Mouse (Mus musculus): ENCODE results near the gene Fancc.
"Not testable (repeated sequence)": the region's sequence is repeated elsewhere in the genome, so short reads cannot be mapped to it uniquely, and the experiment has no call there.

Gene Fancc

GRCm38 (mm10) chr13:63353312-63353711 lies 143.8 kb downstream of the Fancc start:
- DNase-seq (ENCODE audit: low read depth, low spot score) = not testable (repeated sequence)

- no peak for DNase-seq (ENCODE audit: low read depth, low spot score)
These were observed 147.0 kb downstream of the Fancc start for GRCm38 (mm10) chr13:63350076-63350475.

- DNase-seq (ENCODE audit: low read depth, low spot score) = no peak
These were observed 149.4 kb downstream of the Fancc start for GRCm38 (mm10) chr13:63347639-63348038.

- DNase-seq (ENCODE audit: low read depth, low spot score) = no peak
These were observed 151.4 kb downstream of the Fancc start for GRCm38 (mm10) chr13:63345476-63346225.

GRCm38 (mm10) chr13:63344481-63344880 lies 152.6 kb downstream of the Fancc start:
- no peak for DNase-seq (ENCODE audit: low read depth, low spot score)

- no peak for DNase-seq (ENCODE audit: low read depth, low spot score)
These were observed 154.3 kb downstream of the Fancc start for GRCm38 (mm10) chr13:63342781-63343180.

- DNase-seq (ENCODE audit: low read depth, low spot score) = no peak
These were observed 157.1 kb downstream of the Fancc start for GRCm38 (mm10) chr13:63339946-63340345.

- DNase-seq (ENCODE audit: low read depth, low spot score) = no peak
These were observed 159.7 kb downstream of the Fancc start for GRCm38 (mm10) chr13:63337239-63337960.

DNA sequence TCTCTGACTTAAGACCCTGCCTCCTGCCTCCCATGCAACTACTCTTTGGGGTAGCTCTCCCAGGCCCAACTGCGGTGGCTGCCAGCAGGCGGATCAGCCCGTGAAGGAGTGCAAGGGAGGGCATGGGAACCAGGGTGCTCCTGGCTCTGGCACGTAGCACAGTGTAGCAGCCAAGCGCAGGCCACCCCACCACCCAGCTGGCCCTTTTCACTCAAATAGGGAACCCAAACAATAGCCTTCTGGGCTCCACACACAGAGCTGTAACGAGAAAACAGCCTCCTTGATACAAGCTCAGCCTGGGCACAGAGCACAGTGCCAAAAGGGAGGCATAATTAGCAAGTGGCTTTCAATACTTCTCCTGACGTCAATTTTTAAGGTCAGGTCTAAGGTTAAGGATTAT lies 160.7 kb downstream of the Fancc start:
- DNase-seq (ENCODE audit: low read depth, low spot score) = no peak

GRCm38 (mm10) chr13:63335421-63336134 lies 161.5 kb downstream of the Fancc start:
- peak; percentile 59 for DNase-seq (ENCODE audit: low read depth, low spot score)

- DNase-seq (ENCODE audit: low read depth, low spot score) = peak; percentile 81
These were observed 164.3 kb downstream of the Fancc start for GRCm38 (mm10) chr13:63332576-63333300.

DNA sequence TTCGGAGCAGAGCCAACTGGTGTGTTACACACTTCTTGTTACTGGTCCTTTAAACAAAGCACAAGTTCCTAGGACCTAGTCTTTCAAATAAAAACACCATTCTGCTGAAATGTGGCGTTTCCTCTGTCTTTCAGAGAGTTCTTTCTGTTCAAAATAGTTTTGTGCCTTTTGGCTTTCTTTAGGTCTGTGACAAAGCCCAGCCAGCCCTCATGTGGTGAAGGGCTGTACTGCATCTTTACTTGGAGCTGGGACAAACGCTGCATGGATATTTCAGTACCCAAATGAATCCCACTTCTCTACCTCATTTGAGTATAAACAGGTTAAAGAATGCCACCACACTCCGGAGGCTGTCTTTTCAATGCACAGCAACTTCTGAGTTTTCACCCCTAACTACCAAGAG lies 165.7 kb downstream of the Fancc start:
- peak; percentile 74 for DNase-seq (ENCODE audit: low read depth, low spot score)

GRCm38 (mm10) chr13:63330236-63330860 lies 166.7 kb downstream of the Fancc start:
- no peak for DNase-seq (ENCODE audit: low read depth, low spot score)

GRCm38 (mm10) chr13:63326015-63326414 lies 171.1 kb downstream of the Fancc start:
- no peak for DNase-seq (ENCODE audit: low read depth, low spot score)

GRCm38 (mm10) chr13:63324978-63325848 lies 171.9 kb downstream of the Fancc start:
- DNase-seq (ENCODE audit: low read depth, low spot score) = no peak

DNA sequence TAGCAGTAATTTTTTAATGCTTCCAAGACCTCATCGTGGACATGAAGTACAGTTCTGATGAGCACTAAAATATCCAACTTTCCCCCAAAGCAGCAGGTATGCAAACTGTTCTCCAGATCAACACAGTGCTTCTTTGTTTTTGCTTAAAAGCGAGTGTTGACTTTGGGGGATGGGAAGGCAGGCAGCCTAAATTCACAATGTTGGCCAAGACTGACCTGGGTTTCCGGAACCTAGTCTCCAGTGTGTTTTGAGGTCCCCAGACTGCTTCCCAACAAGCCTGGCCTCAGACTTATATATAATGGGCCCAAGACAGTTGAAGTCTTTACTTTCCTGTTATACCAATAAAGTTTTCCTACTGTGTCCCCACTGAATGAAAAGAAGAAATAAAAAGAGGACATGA lies 172.8 kb downstream of the Fancc start:
- no peak for DNase-seq (ENCODE audit: low read depth, low spot score)

- no peak for DNase-seq (ENCODE audit: low read depth, low spot score)
These were observed 173.6 kb downstream of the Fancc start for GRCm38 (mm10) chr13:63323286-63324075.

GRCm38 (mm10) chr13:63322756-63323155 lies 174.3 kb downstream of the Fancc start:
- no peak for DNase-seq (ENCODE audit: low read depth, low spot score)

DNA sequence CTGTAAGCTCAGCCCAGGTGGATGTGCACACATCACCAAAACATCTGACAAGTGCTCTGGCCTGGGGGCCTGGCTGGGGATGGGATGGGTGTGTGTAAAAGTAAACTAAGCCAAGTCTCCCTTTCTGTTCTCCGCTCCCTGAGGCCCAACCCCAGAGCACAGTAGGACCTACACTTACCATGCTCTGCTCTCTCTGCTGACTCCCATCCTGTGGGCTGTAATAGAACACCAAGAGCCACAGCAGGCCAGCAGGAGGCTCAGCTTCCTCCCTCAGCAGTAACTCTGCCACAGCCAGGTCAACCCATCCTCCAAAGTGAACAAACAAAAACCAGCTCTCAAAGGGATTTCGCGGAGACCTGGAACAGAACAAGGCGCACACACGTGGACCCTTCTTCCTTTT lies 175.4 kb downstream of the Fancc start:
- DNase-seq (ENCODE audit: low read depth, low spot score) = no peak
